Mouse (Mus musculus) liver, adult 2 months (tissue): ENCODE data around the gene Dpy19l1. TPM values are rescaled to one million over a fixed set of nuclear protein-coding genes. Genes with fewer than 3 reads are reported as not detected.
A peak's percentile ranks its signal among the peaks of the same experiment; 100 is the strongest.

Experiments used
- DNase-seq: peaks from one replicate; pipeline ENCODE4 v3.0.0-alpha.2; 2011; ENCODE audit warnings: low read depth, low spot score; ENCODE audit errors: extremely low read depth
- H3K27ac ChIP-seq: fragments of 200-500 bp; replicated peaks from 2 replicates; pipeline ENCODE4 v1.5.1; 2012; ENCODE audit warnings: low read depth, mild to moderate bottlenecking, control low read depth, inconsistent platforms, low read length; ENCODE audit not compliant: insufficient read depth
- H3K27me3 ChIP-seq: fragments of 200-500 bp; 2 replicates; pipeline ENCODE4 v1.6.1; 2012; ENCODE audit warnings: mild to moderate bottlenecking, moderate library complexity, low read length, inconsistent platforms; ENCODE audit not compliant: control insufficient read depth, insufficient read depth
- H3K36me3 ChIP-seq: fragments of 200-500 bp; 2 replicates; pipeline ENCODE4 v1.6.1; 2012; ENCODE audit warnings: low read length, inconsistent platforms; ENCODE audit not compliant: control insufficient read depth, insufficient read depth
- H3K4me1 ChIP-seq: fragments of 200-500 bp; 2 replicates; pipeline ENCODE4 v1.6.1; 2011; ENCODE audit warnings: low read length; ENCODE audit not compliant: control insufficient read depth, insufficient read depth
- H3K4me3 ChIP-seq: fragments of 200-500 bp; 2 replicates; pipeline ENCODE4 v1.5.1; 2011; ENCODE audit warnings: low read depth, mild to moderate bottlenecking, control low read depth, low read length, moderate library complexity; ENCODE audit not compliant: insufficient read depth
- H3K79me2 ChIP-seq: fragments of 200-500 bp; 2 replicates; pipeline ENCODE4 v1.6.1; 2012; ENCODE audit warnings: inconsistent platforms, mild to moderate bottlenecking, low read length, moderate library complexity; ENCODE audit not compliant: control insufficient read depth, insufficient read depth
- H3K9ac ChIP-seq: fragments of 200-500 bp; 2 replicates; pipeline ENCODE4 v1.6.1; 2012; ENCODE audit warnings: low read depth, mild to moderate bottlenecking, control low read depth, inconsistent platforms, low read length
- CTCF ChIP-seq: fragments of 200-500 bp; IDR thresholded peaks from 2 replicates; pipeline ENCODE4 v1.5.1; 2011; ENCODE audit warnings: low read depth, low read length, control low read depth
- POLR2A ChIP-seq: fragments of 200-500 bp; IDR thresholded peaks from 2 replicates; pipeline ENCODE4 v1.6.1; 2011; ENCODE audit warnings: low read length, control low read depth; ENCODE audit not compliant: insufficient read depth; ENCODE audit errors: extremely low read depth
- WGBS: fragments of 180-500 bp; shearing (Covaris S2); methylation state at CpG from one replicate; pipeline ENCODE4 v1.1.7; 2018; 5-methylcytosine and 5-hydroxymethylcytosine counted together
- polyA plus RNA-seq: library from polyadenylated mRNA; depleted of rRNA; stranded (reverse); fragments of >200 nt; gene quantifications from 2 replicates; pipeline ENCODE4 v1.2.3, GENCODE M21; 2012
- total RNA-seq: library from RNA; depleted of rRNA; stranded (reverse); fragments of >200 nt; gene quantifications from 2 replicates; pipeline ENCODE4 v1.2.3, GENCODE M21; 2014

Dpy19l1 gene
- total and polyA plus RNA-seq, 2 experiments, result 10.1 to 29.0 TPM

GRCm38 (mm10) chr9:24466649-24467048 is 36.3 kb downstream of the Dpy19l1 start:
- TF ChIP-seq CTCF (no peak), POLR2A (no peak)
- H3K4me3 ChIP-seq, result no peak overlapping the region
- peaks cover 4% of the 10 kb centered on the region; the same call in 1 of the 2 replicates for H3K79me2 ChIP-seq
- peaks cover 2% of the 10 kb centered on the region; the same call in 1 of the 2 replicates for H3K4me1 ChIP-seq
- no peak overlapping the region for H3K9ac ChIP-seq
- no peaks in the 10 kb centered on the region for H3K27me3 ChIP-seq
- H3K36me3 ChIP-seq, result peaks cover 11% of the 10 kb centered on the region; the same call in 1 of the 2 replicates
- WGBS, result 100% methylated on average over 1 of the region's 1 CpGs
- H3K27ac ChIP-seq, result no peak overlapping the region
- DNase-seq, result no peak

GRCm38 (mm10) chr9:24461379-24461961 is 41.5 kb downstream of the Dpy19l1 start:
- H3K27me3 ChIP-seq, result no peaks in the 10 kb centered on the region
- no peak overlapping the region for H3K4me3 ChIP-seq
- H3K9ac ChIP-seq, result no peak overlapping the region
- H3K79me2 ChIP-seq, result peaks cover 7% of the 10 kb centered on the region; the same call in 1 of the 2 replicates
- DNase-seq, result no peak
- no peak for TF ChIP-seq POLR2A
- TF ChIP-seq CTCF, result no peak
- 94% methylated on average over 9 of the region's 9 CpGs for WGBS
- peaks cover 9% of the 10 kb centered on the region; the same call in 1 of the 2 replicates for H3K36me3 ChIP-seq
- no peaks in the 10 kb centered on the region for H3K4me1 ChIP-seq
- no peak overlapping the region for H3K27ac ChIP-seq

- peak; percentile 25 for DNase-seq
- 0 out of 2 replicates have a peak, but pooled peaks cover 6% of the 10 kb centered on the region for H3K4me1 ChIP-seq
- no peak overlapping the region for H3K9ac ChIP-seq
- H3K27me3 ChIP-seq, result no peaks in the 10 kb centered on the region
- H3K79me2 ChIP-seq, result no peaks in the 10 kb centered on the region; the same call in 1 of the 2 replicates
- peaks cover 26% of the 10 kb centered on the region for H3K36me3 ChIP-seq
- H3K4me3 ChIP-seq, result no peak overlapping the region
- WGBS, result 55% methylated on average over 12 of the region's 12 CpGs
- no peak overlapping the region for H3K27ac ChIP-seq
- no peak for TF ChIP-seq CTCF
- no peak for TF ChIP-seq POLR2A
Observed at GRCm38 (mm10) chr9:24453833-24454232, 49.1 kb downstream of the Dpy19l1 start.

GRCm38 (mm10) chr9:24450976-24451375 is 52.0 kb downstream of the Dpy19l1 start:
- TF ChIP-seq POLR2A, result no peak
- TF ChIP-seq CTCF, result no peak
- no peak for DNase-seq
- H3K27ac ChIP-seq, result no peak overlapping the region
- no peak overlapping the region for H3K9ac ChIP-seq
- no peaks in the 10 kb centered on the region for H3K27me3 ChIP-seq
- 0 out of 2 replicates have a peak, but pooled peaks cover 6% of the 10 kb centered on the region for H3K4me1 ChIP-seq
- H3K79me2 ChIP-seq, result no peaks in the 10 kb centered on the region; the same call in 1 of the 2 replicates
- H3K4me3 ChIP-seq, result no peak overlapping the region
- WGBS, result 88% methylated on average over 3 of the region's 3 CpGs
- H3K36me3 ChIP-seq, result peaks cover 35% of the 10 kb centered on the region

- no peak overlapping the region for H3K9ac ChIP-seq
- 79% methylated on average over 7 of the region's 7 CpGs for WGBS
Observed at GRCm38 (mm10) chr9:24450524-24450923, 52.4 kb downstream of the Dpy19l1 start.

GRCm38 (mm10) chr9:24434901-24435300 is 68.0 kb downstream of the Dpy19l1 start:
- Histone ChIP-seq H3K36me3 (peaks cover 44% of the 10 kb centered on the region), H3K9ac (no peak overlapping the region), H3K4me3 (no peak overlapping the region), H3K79me2 (no peaks in the 10 kb centered on the region; the same call in 1 of the 2 replicates), H3K27me3 (no peaks in the 10 kb centered on the region), H3K27ac (peak overlapping the region; percentile 34), H3K4me1 (peaks cover 7% of the 10 kb centered on the region)
- 12% methylated on average over 2 of the region's 2 CpGs for WGBS
- no peak for TF ChIP-seq POLR2A
- TF ChIP-seq CTCF, result no peak
- DNase-seq, result peak; percentile 69

More at GRCm38 (mm10) chr9:24450524-24450923, 52.4 kb downstream of the Dpy19l1 start:
- H3K27ac ChIP-seq, result no peak overlapping the region
- no peaks in the 10 kb centered on the region; the same call in 1 of the 2 replicates for H3K79me2 ChIP-seq
- H3K4me1 ChIP-seq, result 0 out of 2 replicates have a peak, but pooled peaks cover 6% of the 10 kb centered on the region
- H3K4me3 ChIP-seq, result no peak overlapping the region
- H3K36me3 ChIP-seq, result peaks cover 36% of the 10 kb centered on the region
- no peak for DNase-seq
- no peak for TF ChIP-seq CTCF
- no peak for TF ChIP-seq POLR2A
- no peaks in the 10 kb centered on the region for H3K27me3 ChIP-seq
